Mouse (Mus musculus) liver, embryonic 14.5 days (tissue): ENCODE data around the gene Lamb3.

Experiments
- CTCF ChIP-seq: IDR thresholded peaks from 2 replicates; pipeline ENCODE4 v1.5.1; 2016; ENCODE audit warnings: antibody characterized with exemption, low read depth, control low read depth
- EP300 ChIP-seq: IDR thresholded peaks from 2 replicates; pipeline ENCODE4 v1.6.1; 2016; ENCODE audit warnings: antibody characterized with exemption, low read depth

DNA sequence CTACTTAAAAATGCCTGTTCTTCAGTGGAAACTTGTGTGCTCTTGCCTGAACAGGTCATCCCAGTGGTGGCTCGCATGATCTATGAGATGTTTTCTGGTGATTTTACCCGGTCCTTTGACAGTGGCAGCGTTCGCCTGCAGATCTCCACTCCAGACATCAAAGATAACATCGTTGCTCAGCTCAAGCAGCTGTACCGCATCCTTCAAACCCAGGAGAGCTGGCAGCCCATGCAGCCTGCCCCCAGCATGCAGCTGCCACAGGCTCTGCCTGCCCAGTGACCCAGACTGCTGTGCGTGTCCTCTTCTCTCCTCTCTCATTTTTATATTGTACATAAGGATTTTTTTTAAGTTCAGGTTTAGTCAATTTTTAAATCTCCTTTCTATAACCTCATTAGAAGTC lies 38.3 kb upstream of the Lamb3 start:
- TF ChIP-seq CTCF (no peak), EP300 (no peak)
